Mouse (Mus musculus) ZHBTc4 (cell line): ENCODE measurements around the gene Lgals2.
A peak's percentile ranks its signal among the peaks of the same experiment; 100 is the strongest.

Experiments
- DNase-seq: peaks from one replicate; pipeline ENCODE4 v3.0.0-alpha.2; 2011; ENCODE audit warnings: low read depth, low spot score

Lgals2 gene

DNA sequence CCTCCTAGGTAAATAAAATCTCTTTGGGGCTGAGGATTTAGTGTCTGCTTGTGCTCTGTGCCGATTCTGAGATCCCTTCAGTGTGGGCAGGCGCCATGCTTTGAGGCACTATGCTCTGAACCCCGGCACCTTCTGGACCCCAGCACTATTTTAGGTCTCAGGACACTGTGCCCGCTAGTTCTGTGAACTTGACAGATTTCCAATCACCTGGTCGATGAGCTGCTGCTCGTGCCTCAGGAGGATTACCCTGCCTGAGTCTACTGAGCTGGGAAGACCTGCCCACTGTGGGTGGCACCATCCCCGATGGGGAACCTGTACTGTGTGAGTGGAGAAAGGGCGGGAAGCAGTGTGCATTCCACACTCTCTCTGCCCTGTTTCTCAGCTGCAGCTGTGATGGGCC lies 19.7 kb upstream of the Lgals2 start:
- no peak for DNase-seq

DNA sequence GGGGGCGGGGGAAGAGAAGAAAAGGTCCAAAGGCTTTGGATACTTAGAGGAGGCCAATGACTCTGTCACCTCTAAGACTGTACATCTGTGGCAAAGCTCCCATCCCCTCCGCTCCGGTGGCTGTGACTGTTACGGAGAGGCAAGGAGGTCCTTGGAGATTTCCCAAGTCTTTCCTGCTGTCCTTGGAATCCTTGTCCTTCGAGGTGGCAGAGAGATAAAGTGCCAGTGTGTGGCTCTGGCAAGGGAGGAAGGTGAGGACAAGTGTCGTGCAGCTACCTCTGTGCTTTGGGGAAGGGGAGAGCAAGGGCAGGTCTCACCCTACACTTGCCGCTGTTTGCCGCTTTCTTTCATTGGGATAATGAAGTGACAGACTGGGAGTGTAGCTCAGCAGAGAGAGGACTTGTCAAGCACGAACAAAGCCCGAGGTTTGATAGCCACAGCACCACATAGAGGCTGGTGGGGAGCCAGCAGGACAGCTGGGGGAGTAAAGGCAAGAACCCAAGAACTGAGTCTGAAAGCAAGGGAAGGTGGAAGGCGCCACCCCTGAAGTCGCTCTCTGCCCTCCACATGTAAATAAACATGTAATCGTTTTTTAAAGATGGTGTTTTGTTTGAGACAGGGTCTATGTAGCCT lies 18.6 kb upstream of the Lgals2 start:
- DNase-seq = peak; percentile 53

DNA sequence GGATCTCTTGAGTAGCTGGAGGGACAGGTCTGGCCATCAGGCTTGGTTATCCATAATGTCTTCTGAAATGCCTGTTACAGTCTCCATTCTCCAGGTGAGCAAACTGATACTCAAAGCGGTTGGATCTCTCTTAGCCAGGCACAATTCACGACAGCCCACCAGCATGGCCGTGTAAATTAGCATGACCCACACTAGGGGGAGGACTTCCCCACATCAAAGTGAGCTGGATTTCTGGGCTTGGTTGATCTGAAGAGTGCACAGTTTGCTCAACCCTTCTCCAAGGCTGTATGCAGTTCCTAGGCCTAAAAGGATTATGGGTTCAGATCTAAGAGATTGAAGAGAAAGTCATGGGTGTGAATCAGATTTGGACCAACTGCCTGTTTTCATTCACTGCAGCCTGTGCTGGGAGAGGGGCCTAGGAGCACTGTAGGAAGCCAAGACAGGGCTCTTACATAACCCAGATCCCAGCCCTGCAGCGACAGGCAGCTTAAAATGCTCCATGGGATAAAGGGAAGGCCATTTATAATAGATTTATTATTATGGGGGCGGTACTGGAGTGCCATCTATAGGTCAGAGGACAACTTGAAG lies 16.8 kb upstream of the Lgals2 start:
- no peak for DNase-seq

DNA sequence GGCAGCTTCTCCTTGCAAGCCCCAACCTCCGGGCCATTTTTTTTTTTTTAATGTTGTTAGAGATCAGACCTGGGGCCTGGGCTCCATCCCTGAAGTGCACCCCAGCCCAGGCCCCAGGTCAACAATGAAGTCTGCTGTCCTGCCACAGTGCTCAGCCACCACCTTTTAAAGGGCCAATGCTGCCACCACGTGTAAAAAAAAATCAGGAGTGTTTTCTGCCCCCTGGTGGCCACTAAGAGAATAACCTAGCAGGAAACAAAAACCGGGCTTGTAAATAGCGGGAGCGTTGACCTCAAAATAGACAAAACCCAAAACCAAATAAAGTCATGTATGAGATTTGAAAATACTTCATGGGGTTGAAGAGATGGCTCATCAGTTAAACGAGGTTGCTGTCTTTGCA lies 14.4 kb upstream of the Lgals2 start:
- DNase-seq = peak; percentile 78

DNA sequence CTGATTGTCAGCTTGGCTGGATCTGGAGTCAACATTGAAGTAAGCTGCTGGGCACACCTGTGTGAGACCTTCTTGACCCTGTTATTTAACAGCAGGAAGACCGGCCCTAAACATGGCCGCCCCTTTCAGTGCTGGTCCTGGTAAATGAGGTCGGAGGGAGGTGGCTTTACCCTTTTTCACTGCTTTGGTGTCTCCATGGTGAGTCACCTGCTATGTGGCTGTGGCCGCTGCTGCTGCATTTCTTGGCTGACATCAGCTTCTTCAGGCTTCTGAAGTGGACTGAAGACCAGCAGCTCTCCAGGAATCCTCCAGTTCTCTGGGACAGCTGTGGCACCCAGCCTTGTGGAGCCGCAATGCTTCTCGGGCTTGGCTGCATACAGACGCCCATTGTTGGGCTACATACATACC lies 13.5 kb upstream of the Lgals2 start:
- DNase-seq = no peak

DNA sequence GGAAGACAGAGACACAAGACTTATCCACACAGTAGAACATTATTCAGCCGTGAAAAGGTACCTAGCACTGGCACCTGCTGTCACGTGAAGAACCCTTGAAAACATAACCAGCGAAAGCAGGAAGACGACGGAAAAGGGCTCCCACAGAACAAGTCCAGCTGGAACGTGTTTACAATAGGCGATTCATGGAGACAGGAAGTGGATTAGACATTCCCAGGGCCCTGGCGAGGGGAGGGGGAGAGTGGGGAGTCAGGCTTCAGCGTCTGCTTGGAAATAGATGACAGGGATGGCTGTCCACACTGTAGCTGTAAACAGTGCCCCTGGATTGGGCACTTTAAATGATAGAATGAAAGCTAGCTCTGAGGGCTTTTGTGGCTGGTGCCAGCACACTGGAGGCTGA lies 13.1 kb upstream of the Lgals2 start:
- peak; percentile 56 for DNase-seq

DNA sequence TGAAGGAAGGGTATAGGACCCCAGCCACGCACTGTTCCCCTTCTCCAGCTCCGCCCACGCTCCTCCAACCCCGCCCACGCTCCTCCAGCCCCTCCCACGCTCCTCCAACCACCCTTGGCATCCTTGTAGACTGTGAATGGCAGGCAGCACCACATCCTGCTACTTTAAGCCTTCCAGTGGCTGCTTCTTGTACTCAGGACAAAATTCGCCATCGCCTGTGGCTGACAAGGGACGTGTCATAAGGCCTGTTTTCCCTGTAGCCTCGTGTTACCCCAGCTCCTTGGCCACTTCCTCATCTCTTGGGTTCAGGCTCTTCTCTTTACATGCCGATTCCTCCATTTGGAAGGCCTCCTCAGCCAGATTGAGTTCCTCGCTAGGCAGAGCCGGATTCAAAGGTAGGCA lies 8.5 kb upstream of the Lgals2 start:
- peak; percentile 77 for DNase-seq

DNA sequence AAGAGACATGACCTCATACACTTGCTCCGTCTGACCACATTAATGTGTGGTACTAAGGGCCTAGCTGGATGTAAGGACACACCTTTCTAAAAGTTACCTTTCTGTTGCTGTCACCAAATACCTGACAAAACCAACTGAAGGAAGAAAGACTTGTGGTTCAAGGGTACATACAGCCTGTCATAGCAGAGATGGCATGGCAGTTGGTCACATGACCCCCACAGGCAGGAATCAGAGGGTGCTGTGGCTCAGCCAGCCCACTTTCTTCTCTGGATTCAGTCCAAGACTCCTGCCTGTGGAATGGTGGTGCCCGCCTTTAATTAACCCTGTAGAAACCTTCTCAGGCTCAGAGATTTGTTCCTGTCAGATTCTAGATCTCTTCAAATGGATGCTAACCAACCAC lies 7.8 kb upstream of the Lgals2 start:
- DNase-seq = no peak

DNA sequence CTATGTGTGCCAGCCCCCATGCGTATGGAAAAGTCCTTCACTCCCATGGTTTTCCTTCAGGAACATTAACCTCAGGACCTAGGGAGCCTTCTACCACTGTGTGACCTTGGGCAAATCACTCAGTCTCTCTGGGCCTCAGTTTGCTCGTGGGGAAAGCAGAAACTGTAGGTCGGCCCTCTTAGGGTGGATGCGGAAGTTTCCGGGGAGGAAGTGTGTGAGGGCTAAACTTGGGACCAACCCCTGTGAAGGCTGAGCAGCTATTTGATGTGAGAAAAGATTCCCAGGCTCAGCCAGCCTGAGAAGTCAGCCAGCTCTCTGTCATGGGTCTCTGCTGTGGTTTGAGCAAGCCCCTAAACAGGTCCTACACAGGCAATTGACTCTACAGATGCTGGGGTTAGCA lies 7.0 kb upstream of the Lgals2 start:
- DNase-seq = no peak

DNA sequence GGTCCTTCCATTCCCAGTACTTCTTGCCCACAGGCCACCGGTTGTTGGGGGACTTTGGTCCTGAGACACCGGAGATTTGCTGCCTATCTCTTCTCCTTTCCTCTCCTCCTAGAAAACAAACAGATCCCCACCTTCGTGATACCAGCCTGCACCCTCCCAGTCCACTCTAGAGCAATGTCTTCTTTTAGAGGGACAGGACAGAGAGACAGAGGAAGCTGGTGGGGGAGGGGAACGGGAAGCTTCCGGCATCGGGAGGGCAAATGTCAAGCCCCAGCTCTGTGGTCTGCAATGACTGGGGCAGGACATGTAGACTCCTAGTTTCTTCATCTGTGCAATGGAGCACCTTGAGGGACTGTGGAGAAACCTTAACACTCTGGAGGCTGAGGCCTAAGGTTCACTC lies 4.4 kb upstream of the Lgals2 start:
- no peak for DNase-seq

DNA sequence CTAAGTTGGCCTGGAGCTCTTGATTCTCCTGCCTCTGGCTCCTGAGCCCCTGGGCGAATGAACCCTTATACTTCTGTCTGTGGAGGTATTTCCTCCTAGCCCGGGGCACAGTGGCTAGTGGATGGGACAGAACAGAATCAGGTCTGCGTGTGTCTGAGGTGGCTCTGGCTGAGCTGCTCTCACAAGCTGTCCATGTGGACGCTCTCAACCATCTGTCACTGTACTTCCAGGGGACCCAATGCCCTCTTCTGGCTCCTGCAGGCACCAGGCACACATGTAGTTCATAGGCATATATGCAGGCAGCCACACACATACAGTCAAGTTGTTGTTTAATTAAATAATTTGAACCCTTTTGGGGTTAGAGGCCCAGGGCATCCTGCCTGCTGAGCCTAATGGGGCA lies 4.0 kb upstream of the Lgals2 start:
- DNase-seq = no peak

DNA sequence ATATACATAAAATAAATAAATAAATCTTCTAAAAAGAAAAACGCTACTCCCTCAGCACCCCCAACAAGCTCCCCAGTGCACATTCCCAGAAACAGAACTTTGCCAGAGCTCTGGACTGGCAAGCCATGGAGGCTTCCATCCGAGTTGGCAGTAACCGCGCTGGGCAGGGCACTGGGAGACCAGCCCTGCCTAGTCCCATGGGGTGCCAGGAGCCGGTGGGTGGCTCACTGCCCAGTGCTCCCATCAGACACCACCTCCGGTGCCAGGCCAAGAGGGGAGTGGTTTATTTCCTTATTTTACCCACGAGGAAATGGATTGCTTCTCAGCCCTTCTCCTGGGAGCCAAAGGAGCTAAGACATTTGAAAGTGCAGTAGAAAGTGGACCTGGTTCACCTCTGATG lies 1.7 kb upstream of the Lgals2 start:
- DNase-seq = no peak

DNA sequence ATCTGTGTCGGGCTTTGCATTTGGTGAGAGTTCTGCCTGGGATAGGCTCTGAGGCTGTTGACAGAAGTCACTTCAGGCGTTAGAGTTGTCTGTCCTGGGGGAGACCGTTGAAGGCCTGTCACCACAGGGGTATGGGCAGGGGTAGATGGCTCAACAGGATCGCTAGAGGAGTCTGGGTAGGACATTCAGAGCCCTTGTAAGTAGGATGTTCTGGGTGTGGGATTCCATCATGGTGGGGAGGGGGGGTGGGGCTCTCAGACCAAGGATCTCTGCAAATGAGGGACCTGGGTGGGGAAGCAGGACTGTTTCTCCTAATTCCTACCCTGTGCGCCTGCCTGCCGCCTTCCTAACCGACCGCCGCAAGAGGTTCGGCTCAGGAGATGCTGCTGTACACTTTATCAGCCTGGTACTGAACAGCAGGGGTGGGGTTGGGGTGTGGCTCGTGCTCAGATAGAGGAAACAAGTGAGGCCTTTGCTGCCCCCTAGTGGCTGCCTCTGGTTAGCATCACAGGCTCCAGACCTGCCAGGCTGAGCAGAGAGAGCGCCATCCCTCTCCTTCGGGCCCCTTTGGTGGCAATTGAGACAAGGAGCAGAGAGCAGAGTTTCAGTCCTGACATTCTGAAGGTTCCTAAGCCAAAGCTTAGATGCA lies 3.7 kb downstream of the Lgals2 start:
- DNase-seq = peak; percentile 95

DNA sequence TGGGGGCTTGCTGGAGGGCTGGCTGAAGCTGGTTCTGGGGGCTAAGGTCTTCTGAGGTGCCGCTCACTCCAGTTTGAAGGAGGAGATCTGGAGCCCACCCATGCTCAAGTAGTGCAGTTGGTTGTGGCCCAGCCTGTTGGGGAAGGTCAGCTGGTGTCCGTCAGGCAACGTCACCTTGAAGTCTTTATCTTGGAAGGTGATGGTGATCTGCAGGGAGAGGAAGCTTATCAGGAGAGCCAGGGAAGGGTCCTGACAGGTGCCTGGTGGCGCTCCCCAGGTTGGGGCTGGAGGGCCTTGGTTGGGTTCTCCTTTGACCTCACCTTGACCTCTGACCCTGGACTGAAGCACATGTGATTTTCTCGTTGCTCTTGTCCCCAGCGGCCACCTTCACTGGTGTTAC lies 4.4 kb downstream of the Lgals2 start:
- DNase-seq = no peak

DNA sequence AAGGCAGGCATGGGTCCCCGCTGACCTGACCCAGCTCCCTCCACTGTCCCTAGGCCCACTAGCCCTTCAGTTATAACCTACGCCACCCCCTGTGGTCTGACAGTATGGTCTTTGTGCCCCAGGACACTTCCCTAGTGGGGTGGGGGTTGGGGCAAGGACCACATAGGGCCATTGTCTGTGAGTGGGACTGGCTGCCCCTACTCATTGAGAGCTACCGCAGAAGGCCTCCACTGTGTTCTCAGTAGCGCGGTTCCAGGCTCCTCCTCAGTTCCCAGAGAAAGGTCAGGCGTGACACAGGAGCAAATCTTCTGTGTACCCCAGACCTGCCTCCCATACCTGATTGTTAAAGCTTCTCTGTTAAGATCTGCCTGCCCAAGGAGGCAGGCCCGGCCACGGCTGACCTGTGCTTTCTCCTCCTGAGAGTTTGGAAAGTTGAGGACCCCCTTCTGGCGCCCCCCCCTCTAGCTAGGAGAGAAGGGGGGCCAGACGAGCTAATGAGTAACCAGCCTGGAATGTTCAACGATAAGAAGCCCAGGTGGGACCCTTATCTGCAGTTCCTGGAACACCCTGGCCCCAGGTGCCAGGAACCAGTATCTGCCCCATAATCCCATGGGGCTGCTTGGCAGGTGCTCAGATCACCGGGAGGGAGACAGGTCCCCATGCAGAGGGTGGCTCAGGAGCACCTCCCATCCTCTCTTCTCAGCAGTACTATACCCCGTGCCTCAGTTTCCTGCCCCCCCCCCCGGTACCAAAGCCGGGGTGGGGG lies 5.1 kb downstream of the Lgals2 start:
- no peak for DNase-seq

DNA sequence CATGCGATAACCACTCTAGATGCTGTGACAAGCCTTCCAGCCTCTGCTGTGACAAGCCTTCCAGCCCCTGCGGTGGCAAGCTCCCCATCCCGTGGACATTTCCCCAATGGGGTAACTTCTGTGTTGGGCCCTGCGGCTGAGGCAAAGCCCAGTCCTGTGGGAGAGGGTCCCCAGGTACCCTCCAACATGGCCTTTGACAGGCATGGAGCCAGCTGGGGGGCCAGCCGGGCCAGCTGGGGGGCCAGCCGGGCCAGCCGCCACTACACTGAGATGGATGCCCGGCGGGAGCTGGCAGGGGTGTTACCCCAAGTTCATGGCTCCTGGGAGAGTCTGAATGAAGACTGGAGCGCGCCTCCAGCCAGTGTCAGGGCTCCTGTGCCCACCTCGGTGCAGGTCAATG lies 5.8 kb downstream of the Lgals2 start:
- no peak for DNase-seq

DNA sequence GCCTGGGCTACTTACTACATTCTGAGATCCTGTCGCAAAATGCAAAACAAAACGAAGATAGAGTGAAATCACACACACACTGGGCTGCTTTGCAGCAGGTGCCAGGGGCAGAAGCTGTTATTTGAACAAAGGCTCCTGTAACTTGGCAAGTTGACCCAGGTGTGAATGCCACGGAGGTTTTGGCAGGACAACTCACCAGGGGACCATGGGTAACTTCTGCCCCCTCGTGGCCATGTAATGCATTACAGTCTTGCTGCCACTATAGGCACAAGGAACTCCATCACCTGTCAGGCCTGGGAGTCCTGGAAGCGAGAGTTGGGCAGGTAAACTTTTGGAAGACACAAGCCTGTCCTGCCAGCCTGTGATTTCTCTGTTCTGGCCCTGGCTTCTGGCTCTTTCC lies 6.9 kb downstream of the Lgals2 start:
- peak; percentile 87 for DNase-seq

DNA sequence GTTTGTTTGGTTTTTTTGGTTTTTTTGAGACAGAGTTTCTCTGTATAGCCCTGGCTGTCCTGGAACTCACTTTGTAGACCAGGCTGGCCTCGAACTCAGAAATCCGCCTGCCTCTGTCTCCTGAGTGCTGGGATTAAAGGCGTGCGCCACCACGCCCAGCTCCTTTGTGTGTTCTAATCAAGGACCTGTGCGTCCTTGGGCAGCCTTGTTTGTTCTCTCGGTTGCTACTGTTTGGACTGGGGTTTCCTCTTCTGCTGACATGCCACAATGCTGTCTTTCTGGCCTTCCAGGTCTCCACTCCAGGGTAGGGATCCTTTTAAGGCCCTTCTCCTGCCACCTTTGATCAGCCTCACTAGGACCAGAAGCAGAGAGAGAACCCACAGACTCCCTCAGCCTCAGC lies 8.5 kb downstream of the Lgals2 start:
- peak; percentile 46 for DNase-seq

DNA sequence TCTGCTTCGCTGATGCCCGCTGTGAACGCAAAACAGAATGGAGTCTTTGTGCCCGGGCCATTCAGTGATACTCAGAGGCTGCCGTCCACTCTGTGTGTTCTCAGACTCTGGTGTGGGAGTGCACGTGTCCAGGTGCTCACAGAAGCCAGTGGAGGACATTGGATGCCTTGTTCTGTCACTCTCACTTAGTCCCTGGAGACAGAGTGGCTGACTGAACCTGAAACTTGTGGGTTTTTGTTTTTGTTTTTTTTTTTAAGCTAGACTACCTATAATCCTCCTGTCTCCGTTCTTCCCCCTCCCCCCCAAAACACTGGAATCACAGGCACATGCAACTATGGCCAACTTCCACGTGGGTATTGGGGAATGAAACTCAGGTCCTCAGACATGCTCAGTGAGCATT lies 9.0 kb downstream of the Lgals2 start:
- no peak for DNase-seq

DNA sequence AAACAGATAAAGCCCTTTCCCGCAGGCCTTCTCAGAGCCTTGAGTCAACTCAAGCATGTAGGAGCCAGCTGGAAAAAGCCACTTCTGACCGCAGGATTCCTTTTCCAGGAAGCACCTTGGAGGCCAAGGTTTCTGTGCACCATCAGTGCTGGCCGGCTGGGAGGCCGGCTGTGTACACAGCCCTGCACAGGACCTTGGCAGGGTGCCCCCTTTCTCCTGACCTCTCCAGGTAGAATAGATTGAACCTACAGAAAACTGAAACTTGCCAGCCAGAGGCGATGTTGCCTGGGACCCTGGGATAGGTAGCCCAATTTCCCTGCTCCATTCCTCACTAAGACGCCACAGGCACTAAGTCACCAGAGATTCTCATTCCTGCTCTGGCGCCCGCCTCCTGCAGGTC lies 9.5 kb downstream of the Lgals2 start:
- no peak for DNase-seq

DNA sequence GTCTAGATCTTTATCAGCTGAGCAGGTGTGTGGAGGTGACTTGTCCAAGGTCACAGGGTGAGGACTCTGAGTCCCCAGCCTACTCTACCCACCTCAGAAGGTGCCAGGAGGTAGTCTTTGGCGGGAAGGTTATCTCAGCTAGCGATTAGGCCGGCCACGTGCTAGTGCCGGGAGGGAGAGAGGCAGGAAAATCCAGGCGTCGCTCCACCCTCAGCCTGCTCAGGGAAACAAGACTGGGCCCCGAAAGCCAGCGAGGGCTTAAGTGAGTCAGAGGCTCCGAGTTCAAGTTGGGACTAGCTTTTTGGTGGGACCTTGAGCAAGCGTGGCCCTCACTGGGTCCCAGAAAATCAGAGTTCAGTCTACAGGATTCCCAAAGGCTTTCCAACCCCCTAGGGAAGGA lies 10.0 kb downstream of the Lgals2 start:
- peak; percentile 49 for DNase-seq

DNA sequence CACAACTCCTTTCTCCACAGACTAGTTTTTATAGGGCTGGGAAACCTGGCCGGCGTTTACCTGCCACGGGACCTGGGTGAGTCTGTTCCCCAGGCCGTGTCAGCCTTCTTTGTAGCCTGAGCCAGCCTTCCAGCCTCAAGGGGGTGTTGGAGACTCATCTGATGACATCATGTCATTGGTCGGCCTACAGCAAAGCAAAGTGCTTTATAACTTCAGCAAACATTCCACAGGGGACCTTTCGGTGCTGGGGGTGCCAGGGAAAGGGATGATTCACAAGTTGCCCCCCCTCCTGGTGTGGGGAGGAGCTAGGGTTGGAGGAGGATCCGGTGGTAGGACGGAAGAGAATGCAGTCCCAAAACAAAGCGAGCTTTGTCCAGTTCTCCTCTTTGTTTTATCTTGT lies 10.5 kb downstream of the Lgals2 start:
- DNase-seq = peak; percentile 69
